Mouse (Mus musculus): ENCODE measurements around the gene Slc35a1. TPM values are rescaled to one million over a fixed set of nuclear protein-coding genes. Genes with fewer than 3 reads are reported as not detected.

The Slc35a1 gene
- 25.8 and 26.0 TPM in 2 replicates for total RNA-seq (2012; rRNA removed)
- polyA plus RNA-seq (2012; ENCODE audit: insufficient read depth in 1 of 2, insufficient read length in 2 of 2, low read depth in 1 of 2, low replicate concordance in 2 of 2, missing spikeins in 1 of 2) = 10 to 100 TPM in 1 of 2 experiments, not detected in 1; 24.3 TPM

GRCm38 (mm10) chr4:34686874-34687567, at the start of gene Slc35a1:
TSS of gene Slc35a1 (minus strand) at chr4:34687438.
- Histone ChIP-seq H3K36me3 (ENCODE audit: control insufficient read depth in 1 of 2, insufficient read depth in 2 of 2, low read length in 2 of 2) (peaks cover 0 to 15% of the 10 kb centered on the region in 2 experiments; a peak in 3 of 4 replicates), H3K9me3 (replicated peaks; ENCODE audit: insufficient read depth, low read length) (no peaks in the 10 kb centered on the region), H3K4me3 (ENCODE audit: control insufficient read depth in 1 of 2, insufficient read depth in 1 of 2, low read depth in 2 of 2, low read length in 2 of 2) (peak within 1 kb of the TSS; percentile 77 to 98), H3K4me1 (ENCODE audit: control insufficient read depth in 1 of 2, insufficient read depth in 2 of 2, low read length in 2 of 2) (peaks cover 5 to 9% of the 10 kb centered on the region in 2 experiments), H3K27ac (ENCODE audit: control insufficient read depth, low read depth, low read length) (peak within 1 kb of the TSS; percentile 71), H3K79me2 (ENCODE audit: control insufficient read depth, insufficient read depth, low read length, poor library complexity) (peaks cover 13% of the 10 kb centered on the region), H3K9ac (ENCODE audit: control insufficient read depth, low read depth, low read length, poor library complexity, severe bottlenecking) (peak within 1 kb of the TSS; percentile 95), H3K27me3 (ENCODE audit: control insufficient read depth in 1 of 2, insufficient read depth in 2 of 2, low read length in 2 of 2) (no peaks in the 10 kb centered on the region)
- DNase-seq (ENCODE audit: low read depth, low spot score) = peak; percentile 94
- TF ChIP-seq POLR2AphosphoS2 (IDR thresholded peaks at IDR 0.05; ENCODE audit: low read length) = peak; percentile 76; the same call in 1 of the 2 replicates
- TF ChIP-seq USF2 (IDR thresholded peaks at IDR 0.05; ENCODE audit: borderline replicate concordance in 1 of 2, insufficient read depth in 1 of 2, low read depth in 1 of 2, low read length in 2 of 2) = no peak
- peak; percentile 60; the same call in 1 of the 2 replicates for TF ChIP-seq MYC (IDR thresholded peaks at IDR 0.05; ENCODE audit: low read depth, low read length)
- TF ChIP-seq POLR2A (IDR thresholded peaks at IDR 0.05; ENCODE audit: control insufficient read depth in 1 of 2, insufficient read depth in 1 of 2, low read depth in 1 of 2, low read length in 2 of 2, poor library complexity in 1 of 2) = peak; percentile 49 to 81
- TF ChIP-seq ETS1 (IDR thresholded peaks at IDR 0.05; ENCODE audit: low read depth, low read length) = peak; percentile 62; the same call in 1 of the 2 replicates
- TF ChIP-seq CTCF (IDR thresholded peaks at IDR 0.05 in 2 of 3, conservative IDR thresholded peaks at IDR 0.05 in 1 of 3; ENCODE audit: control insufficient read depth in 1 of 3, insufficient read depth in 1 of 3, low read depth in 2 of 3, low read length in 3 of 3, poor library complexity in 1 of 3, severe bottlenecking in 1 of 3) = no peak; a peak in 1 of 6 replicates
- TF ChIP-seq ZC3H11A (IDR thresholded peaks at IDR 0.05; ENCODE audit: low read depth, low read length) = no peak
- TF ChIP-seq CHD1 (IDR thresholded peaks at IDR 0.05; ENCODE audit: low read depth, low read length) = no peak
- TF ChIP-seq KAT2A (conservative IDR thresholded peaks at IDR 0.05; ENCODE audit: low read depth, low read length) = no peak; the same call in 1 of the 2 replicates
- TF ChIP-seq ZNF384 (IDR thresholded peaks at IDR 0.05; ENCODE audit: low read depth, low read length) = no peak
- peak; percentile 81 for TF ChIP-seq ZMIZ1 (IDR thresholded peaks at IDR 0.05; ENCODE audit: low read depth, low read length)
- no peak for TF ChIP-seq JUND (IDR thresholded peaks at IDR 0.05; ENCODE audit: low read depth, low read length)
- TF ChIP-seq MXI1 (IDR thresholded peaks at IDR 0.05; ENCODE audit: low read depth, low read length) = peak; percentile 74
- TF ChIP-seq MEF2A (IDR thresholded peaks at IDR 0.05; ENCODE audit: extremely low read depth, insufficient replicate concordance, low read depth, low read length, poor library complexity, severe bottlenecking) = no peak
- TF ChIP-seq POLR2AphosphoS5 (IDR thresholded peaks at IDR 0.05; ENCODE audit: borderline replicate concordance, low read depth, low read length) = no peak
- no peak for TF ChIP-seq GATA1 (IDR thresholded peaks at IDR 0.05; ENCODE audit: low read depth, low read length)
- TF ChIP-seq GABPA (IDR thresholded peaks at IDR 0.05; ENCODE audit: low read depth, low read length) = no peak
- peak; percentile 96 for TF ChIP-seq MAZ (IDR thresholded peaks at IDR 0.05; ENCODE audit: low read depth, low read length)
- no peak for TF ChIP-seq E2F4 (IDR thresholded peaks at IDR 0.05; ENCODE audit: borderline replicate concordance, low read depth, low read length)
- peak; percentile 47; the same call in 1 of the 2 replicates for TF ChIP-seq RCOR1 (IDR thresholded peaks at IDR 0.05; ENCODE audit: low read depth, low read length)
- TF ChIP-seq SIN3A (IDR thresholded peaks at IDR 0.05; ENCODE audit: low read length) = peak; percentile 68; the same call in 1 of the 2 replicates
- TF ChIP-seq TBP (IDR thresholded peaks at IDR 0.05; ENCODE audit: low read depth, low read length) = no peak; the same call in 1 of the 2 replicates
- no peak for TF ChIP-seq TAL1 (IDR thresholded peaks at IDR 0.05; ENCODE audit: low read length)
- TF ChIP-seq UBTF (IDR thresholded peaks at IDR 0.05; ENCODE audit: borderline replicate concordance, insufficient read depth, low read depth, low read length) = peak; percentile 92; the same call in 1 of the 2 replicates
- TF ChIP-seq ELF1 (IDR thresholded peaks at IDR 0.05; ENCODE audit: low read depth, low read length) = peak; percentile 86
- TF ChIP-seq MAX (IDR thresholded peaks at IDR 0.05; ENCODE audit: low read length) = peak; percentile 82
- peak; percentile 79 for TF ChIP-seq TCF12 (IDR thresholded peaks at IDR 0.05; ENCODE audit: low read depth, low read length)
- TF ChIP-seq BHLHE40 (IDR thresholded peaks at IDR 0.05; ENCODE audit: borderline replicate concordance, low read depth, low read length) = no peak
- TF ChIP-seq HCFC1 (IDR thresholded peaks at IDR 0.05; ENCODE audit: low read depth, low read length) = peak; percentile 87
- TF ChIP-seq NELFE (IDR thresholded peaks at IDR 0.05; ENCODE audit: low read depth, low read length) = peak; percentile 81
- TF ChIP-seq EP300 (IDR thresholded peaks at IDR 0.05; ENCODE audit: low read depth in 1 of 2, low read length in 2 of 2) = peak in 1 of 2 experiments; percentile 55; a peak in 2 of 4 replicates
- TF ChIP-seq NRF1 (IDR thresholded peaks at IDR 0.05; ENCODE audit: insufficient read depth, low read depth, low read length, poor library complexity, severe bottlenecking) = no peak
- no peak for TF ChIP-seq SMC3 (IDR thresholded peaks at IDR 0.05; ENCODE audit: low read depth, low read length)
- no peak for TF ChIP-seq MYB (IDR thresholded peaks at IDR 0.05; ENCODE audit: low read depth, low read length)
- TF ChIP-seq ZKSCAN1 (IDR thresholded peaks at IDR 0.05; ENCODE audit: low read depth, low read length) = no peak
